Mouse (Mus musculus) T-helper 17 cell (primary cell): Measurements from ENCODE around the gene Cwc15.
"Not testable (repeated sequence)": the region's sequence is repeated elsewhere in the genome, so short reads cannot be mapped to it uniquely, and the experiment has no call there.

ENCODE experiments used
- in situ Hi-C, 2 experiments: fragments of 300-600 bp; cut with MboI, MseI; formaldehyde crosslinking; loops; 1 replicate in 1 of 2; 2 replicates in 1 of 2; pipeline ENCODE4 v1.15.1; 2025; ENCODE audit warnings: high pct_unique_total_duplicates in 2 of 2

The Cwc15 gene

DNA sequence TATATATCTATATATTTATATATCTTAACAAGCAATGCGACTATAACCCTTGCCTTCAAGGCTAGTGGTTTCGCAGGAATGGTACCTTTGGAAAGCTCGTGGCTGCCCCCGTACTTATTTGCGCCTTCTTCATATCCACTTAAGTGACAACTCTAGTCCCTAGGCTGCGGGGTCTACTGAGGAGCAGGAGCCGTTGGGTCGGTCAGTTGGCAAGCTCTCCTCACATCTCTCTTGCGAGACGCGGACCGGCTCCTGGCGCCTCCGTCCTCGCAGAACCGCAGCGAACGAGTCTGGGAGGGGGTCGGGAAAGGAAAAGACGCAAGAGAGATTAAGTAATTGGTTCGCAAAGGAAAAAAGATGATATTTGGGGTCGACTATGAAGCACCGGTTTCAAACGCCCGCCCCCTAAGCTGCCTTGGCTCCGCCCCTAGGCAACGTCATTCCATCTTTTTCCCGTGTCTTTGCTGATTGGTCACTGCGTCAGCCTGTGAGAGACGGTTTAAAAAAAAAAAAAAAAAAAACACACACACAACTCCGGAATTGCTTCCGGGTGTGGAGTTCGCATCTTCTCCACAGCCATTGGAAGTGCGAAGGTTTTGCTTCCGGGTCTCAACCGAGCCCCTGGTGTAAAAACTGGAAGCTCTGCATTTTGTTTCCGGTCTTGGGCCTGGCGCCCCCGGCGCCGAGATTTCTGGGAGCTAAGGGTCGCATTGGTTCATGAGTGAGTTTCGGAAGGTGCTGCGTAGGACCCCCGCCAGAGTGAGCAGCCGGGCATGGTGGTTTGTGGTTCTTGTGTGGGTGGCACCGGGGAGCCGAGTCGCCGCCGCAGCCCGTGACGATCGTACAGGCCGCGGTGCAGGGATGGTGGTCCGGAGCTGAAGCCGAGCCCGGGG, at the start of gene Cwc15, which contains the start of gene Kdm4d:
Cwc15 (plus strand) TSS at position 595 of the 893 bp plus-strand sequence.
Kdm4d (minus strand) TSS at position 460 of the 893 bp plus-strand sequence.
- in situ Hi-C loops = loop anchor here (10.0 kb wide), 3 partner anchors 255 to 995 kb away; partner anchors contain the start of gene Smco4 (in 1 of the 2)

GRCm38 (mm10) chr9:14451120-14451519, 49.3 kb upstream of the Cwc15 start:
- in situ Hi-C loops = loop anchor here in 1 of 2 experiments (5.0 kb wide), 1 partner anchor 104 kb away; no protein-coding TSS in a partner anchor

DNA sequence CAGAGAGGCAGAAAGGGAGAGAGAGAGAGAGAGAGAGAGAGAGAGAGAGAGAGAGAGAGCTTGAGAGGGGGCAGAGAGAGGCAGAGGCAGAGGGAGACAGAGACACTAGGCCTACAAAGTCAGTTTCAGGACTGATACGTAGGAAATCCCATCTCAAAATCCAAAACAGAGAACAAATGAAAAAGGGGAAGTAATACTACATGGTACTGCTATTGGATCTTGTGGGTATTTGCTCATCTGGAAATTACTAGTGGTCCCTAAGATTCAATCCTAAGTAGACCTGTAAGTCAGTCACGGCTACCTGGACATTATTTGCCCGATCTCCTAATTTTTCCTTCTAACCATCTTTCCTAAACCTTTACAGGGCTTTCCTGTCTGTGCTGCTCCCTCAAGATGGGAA, 44.1 kb upstream of the Cwc15 start:
- in situ Hi-C loops = no loop called here

- in situ Hi-C loops = not testable (repeated sequence)
Observed at GRCm38 (mm10) chr9:14462536-14462935, 37.9 kb upstream of the Cwc15 start.

GRCm38 (mm10) chr9:14463668-14464067, 36.7 kb upstream of the Cwc15 start:
- in situ Hi-C loops = not testable (repeated sequence)

DNA sequence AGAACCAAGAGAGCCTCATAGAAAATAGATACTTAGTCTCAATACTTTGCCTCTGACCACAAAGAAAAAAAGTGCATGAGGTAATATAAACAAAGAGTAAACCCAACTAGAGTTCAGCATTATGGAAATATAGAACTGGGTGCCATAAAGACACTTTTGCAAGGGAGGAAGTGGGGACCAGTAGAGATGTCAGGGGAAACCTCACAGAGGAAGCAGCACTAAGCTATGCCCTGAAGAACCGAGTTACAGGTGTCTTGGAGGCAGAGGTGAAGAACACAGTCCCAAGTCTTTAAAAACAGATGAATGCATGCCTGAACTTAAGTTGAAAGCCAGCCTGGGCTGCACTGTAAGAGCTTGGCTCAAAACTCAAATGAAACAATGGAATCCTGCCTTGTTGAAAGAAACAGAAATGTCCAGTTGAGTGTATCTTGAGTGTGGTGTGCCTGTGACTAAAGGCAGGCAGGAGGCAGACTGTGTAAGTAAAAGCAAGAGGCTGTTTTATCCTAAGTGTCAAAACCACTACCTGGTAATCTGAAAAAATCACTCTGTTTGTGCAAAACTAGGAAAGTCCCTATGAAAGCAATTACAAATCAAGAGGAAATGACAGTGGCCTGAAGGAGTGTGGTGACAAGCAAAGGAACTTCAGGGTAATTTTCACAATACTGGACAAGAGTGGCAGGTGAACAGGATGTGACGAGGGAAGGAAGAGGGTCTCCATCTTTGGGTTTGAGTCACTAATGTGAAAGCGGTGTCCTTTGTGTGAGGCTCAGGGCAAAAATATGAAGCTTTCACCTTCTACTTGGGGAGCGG, 1.3 kb upstream of the Cwc15 start:
- in situ Hi-C loops = loop anchor here in 1 of 2 experiments (25.0 kb wide), 1 partner anchor 1187 kb away; no protein-coding TSS in a partner anchor

GRCm38 (mm10) chr9:14500916-14501424, 553 bp downstream of the Cwc15 start:
- in situ Hi-C loops = loop anchor here (10.0 kb wide), 3 partner anchors 256 to 994 kb away; partner anchors contain the start of gene Smco4 (in 1 of the 2)

GRCm38 (mm10) chr9:14512633-14513445, 12.4 kb downstream of the Cwc15 start:
- in situ Hi-C loops = no loop called here

- in situ Hi-C loops = loop anchor here in 1 of 2 experiments (5.0 kb wide), 1 partner anchor 255 kb away; the partner anchor contains the start of gene 1700012B09Rik
Observed at GRCm38 (mm10) chr9:14517296-14517695, 16.9 kb downstream of the Cwc15 start.

- in situ Hi-C loops = loop anchor here in 1 of 2 experiments (5.0 kb wide), 1 partner anchor 254 kb away; the partner anchor contains the start of gene 1700012B09Rik
Observed at GRCm38 (mm10) chr9:14518105-14518504, 17.7 kb downstream of the Cwc15 start.

DNA sequence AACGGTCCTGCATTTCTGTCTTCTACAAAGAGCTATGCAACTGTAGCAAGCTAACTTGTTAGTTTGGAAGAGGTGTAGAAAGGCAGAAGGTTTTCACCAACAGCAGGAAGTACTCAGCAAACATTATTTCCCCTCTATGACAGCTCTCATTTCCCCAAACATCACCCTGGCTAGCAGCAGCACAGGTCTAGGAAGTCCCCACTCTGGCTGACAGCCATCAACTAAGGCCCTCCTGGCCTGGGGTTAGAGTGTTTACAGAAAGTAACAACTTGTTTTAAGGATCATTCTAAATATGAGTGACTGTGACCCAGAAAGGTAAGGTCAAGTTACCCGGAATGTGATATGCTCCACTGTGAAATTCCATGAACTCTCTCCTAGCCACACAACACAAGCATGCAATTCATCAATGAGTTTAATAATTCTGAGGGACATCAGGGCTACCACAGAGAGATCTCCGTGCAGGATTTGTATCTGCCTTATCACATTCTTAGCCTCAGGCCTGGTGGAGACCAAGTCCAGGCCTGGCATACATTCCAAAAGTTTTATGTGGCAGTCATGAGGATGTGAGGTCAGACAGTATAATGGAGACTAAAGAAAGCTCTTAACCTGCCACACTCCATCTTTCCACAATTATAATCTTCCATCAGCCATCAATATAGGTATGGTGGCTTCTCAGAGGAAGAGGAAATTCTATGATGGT, 20.7 kb downstream of the Cwc15 start:
- in situ Hi-C loops = loop anchor here in 1 of 2 experiments (10.0 kb wide), 1 partner anchor 174 kb away; no protein-coding TSS in a partner anchor

- in situ Hi-C loops = loop anchor here in 1 of 2 experiments (10.0 kb wide), 1 partner anchor 173 kb away; no protein-coding TSS in a partner anchor
Observed at GRCm38 (mm10) chr9:14521695-14522094, 21.3 kb downstream of the Cwc15 start.

DNA sequence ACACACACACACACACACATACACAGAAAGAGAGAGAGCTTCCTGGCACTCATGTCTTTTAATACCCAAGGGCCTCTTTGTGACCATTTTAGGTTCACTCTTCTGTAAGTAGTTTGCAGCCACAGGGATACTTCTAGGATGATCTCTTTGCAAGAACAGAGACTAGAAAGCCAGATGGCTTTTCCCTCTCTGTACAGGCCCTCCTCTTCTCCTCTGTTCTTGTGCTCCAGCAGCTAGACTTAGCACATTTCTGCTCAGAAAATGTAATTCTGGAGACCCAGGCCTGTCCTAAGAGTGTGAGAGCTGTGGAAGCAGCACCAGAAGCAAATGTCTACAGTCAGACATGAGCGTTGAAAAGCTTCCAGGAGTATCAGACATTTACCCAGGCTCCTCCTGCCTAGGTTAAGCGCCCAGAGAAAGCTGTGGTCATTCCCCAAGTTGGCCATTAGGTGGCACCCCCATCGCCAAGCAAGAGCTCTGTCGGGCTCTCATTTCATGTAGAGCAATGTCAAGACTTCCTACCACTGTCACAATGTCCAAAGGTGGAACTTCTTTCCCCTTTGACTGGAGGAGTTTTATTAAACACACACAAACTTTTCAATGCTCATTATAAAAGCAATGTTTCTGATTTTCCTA, 23.1 kb downstream of the Cwc15 start:
- in situ Hi-C loops = loop anchor here in 1 of 2 experiments (10.0 kb wide), 1 partner anchor 171 kb away; no protein-coding TSS in a partner anchor

- in situ Hi-C loops = loop anchor here in 1 of 2 experiments (10.0 kb wide), 1 partner anchor 175 kb away; no protein-coding TSS in a partner anchor
Observed at GRCm38 (mm10) chr9:14530004-14530403, 29.6 kb downstream of the Cwc15 start.

DNA sequence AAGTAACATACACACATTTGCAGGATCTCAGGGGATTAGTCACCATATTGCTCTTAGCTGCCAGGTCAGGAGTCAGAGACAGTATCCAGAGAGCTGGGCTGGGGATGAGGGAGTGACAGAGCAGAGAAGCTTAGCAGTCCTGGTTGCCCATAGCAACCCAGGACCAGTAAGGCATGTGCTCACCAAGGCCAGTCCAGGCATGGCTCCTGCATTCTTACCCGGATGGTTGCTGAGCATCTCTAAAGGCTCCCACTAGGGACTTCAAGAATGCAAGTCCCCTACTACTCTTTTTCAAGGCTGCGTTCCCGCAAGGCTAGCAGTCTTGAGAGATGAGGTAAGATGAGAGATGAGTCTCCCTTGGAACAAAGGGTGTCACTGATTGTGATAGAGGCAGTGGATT, 31.9 kb downstream of the Cwc15 start:
- in situ Hi-C loops = loop anchor here in 1 of 2 experiments (10.0 kb wide), 1 partner anchor 173 kb away; no protein-coding TSS in a partner anchor

DNA sequence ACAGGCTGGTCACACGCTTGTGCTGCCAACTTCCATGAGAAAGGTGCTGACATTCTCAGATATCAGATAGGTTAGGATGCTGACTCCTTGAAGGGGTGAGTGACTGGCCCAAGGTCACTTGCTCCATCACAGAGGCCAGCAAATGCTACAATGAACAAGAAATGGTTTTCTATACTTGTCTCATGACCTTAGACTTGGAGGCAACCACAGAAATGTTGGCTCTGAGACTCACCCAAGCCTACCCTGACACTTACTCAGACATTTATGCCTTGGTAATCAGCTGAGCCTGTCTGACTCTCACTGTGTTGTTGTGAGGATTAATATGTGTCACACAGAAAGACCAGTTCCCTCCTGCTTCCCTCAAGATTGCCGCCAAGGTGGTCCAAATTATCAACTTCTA, 33.2 kb downstream of the Cwc15 start:
- in situ Hi-C loops = loop anchor here in 1 of 2 experiments (10.0 kb wide), 1 partner anchor 171 kb away; no protein-coding TSS in a partner anchor

DNA sequence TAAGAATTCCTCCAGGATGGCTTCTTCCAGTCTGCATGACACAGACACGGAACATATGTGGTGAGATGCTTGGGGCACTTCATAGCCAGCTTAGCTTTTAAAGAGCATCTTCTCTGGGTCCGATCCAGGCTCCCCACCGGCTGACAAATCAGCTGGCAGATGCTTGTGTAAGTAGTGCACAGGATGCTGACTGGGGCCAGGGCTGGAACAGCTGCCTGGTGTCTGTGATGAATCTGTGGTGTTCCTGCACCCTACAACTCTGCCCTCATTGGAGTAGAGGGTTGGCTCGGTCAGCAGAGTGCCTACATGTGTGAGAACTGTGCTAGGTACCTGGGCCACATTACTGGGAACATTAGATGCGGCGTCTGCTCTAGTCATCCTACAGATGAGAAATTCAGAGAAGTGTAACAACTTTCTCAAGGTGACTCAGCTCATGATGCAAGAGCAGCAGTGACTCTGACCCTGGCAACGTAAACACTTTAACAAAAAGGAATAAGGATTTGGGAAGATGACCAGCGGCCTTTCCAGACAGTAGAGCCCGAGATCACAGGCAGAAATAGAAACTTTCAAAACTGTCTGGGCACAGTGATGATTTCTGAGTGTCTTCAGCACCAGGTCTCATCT, 34.5 kb downstream of the Cwc15 start:
- in situ Hi-C loops = loop anchor here in 1 of 2 experiments (10.0 kb wide), 1 partner anchor 170 kb away; no protein-coding TSS in a partner anchor

GRCm38 (mm10) chr9:14544034-14544757, 43.8 kb downstream of the Cwc15 start:
- in situ Hi-C loops = no loop called here
